Mouse (Mus musculus) erythroblast, embryonic 14.5 days (primary cell): Measurements from ENCODE around the gene Nap1l2.

Experiments used
- GATA1 ChIP-seq: IDR thresholded peaks from 2 replicates; pipeline ENCODE4 v1.6.1; 2012; ENCODE audit warnings: low read length, inconsistent platforms, mixed read lengths
- TAL1 ChIP-seq: IDR thresholded peaks from 3 replicates; pipeline ENCODE4 v1.6.1; 2012; ENCODE audit warnings: low read length, inconsistent platforms, mixed read lengths

GRCm38 (mm10) chrX:103179771-103180558, 6.5 kb downstream of the Nap1l2 start:
- no peak for TF ChIP-seq TAL1
- TF ChIP-seq GATA1: no peak
